Comparison of ENCODE assay signal across 10 mouse cellular contexts in the genomic region with DNA sequence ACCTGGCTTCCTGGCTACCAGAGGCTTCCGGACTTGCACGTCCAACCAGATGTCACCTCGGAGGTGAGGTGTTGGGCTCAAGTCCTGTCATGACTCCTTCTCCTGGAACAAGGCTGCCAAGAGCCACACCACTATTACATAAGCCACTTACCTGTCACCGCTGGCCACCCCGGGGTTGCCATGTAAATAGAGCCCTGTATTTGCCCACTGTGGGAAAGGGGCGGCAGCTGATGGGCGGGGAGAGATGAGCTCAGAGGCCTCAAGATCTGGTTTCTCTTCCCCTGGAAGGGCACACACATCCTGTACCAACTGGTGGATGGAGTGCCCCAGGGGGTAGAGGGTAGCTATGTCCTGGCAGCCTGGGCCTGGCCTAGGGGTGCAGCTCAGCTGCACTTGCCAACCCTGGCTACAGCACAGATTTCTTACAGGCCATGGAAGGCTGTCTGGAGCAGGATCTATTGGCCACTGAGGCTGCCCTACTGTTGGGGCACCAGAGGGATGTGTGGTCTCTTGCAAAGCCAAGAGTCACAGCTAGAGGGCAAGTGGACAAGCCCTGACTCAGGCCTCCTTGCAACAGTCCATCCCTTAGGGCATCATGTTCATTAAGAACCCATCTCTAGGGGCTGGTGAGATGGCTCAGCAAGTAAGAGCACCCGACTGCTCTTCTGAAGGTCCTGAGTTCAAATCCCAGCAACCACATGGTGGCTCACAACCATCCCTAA.
DNase-seq lines count a peak whose midpoint lies in the region; ATAC-seq and TF ChIP-seq lines count a peak whose summit lies in the region.
"Had no signal": no experiment of that assay in that cellular context is flagged by ENCODE, and none has a peak within 500 bp of the region (broad histone marks: within the 10 kb centered on the region; RNA-seq: fewer than 3 reads in every experiment).

No protein-coding gene starts in this region.

- H3K9me3 ChIP-seq in hindbrain, postnatal 0 days (ENCODE audit: low read length) = no peaks in the 10 kb centered on the region
- no peaks in the 10 kb centered on the region for H3K9me3 ChIP-seq in hindbrain, embryonic 12.5 days (replicated peaks)
- H3K9me3 ChIP-seq in liver, embryonic 15.5 days (replicated peaks) = no peaks in the 10 kb centered on the region

- no peak overlapping the region for H3K4me2 ChIP-seq in hindbrain, postnatal 0 days (ENCODE audit: low read depth, low read length)
- H3K4me2 ChIP-seq in hindbrain, embryonic 12.5 days (replicated peaks) = no peak overlapping the region
- H3K4me2 ChIP-seq in liver, embryonic 15.5 days = no peak overlapping the region

- WGBS in hindbrain, postnatal 0 days = 85% methylated on average over 8 of the region's 8 CpGs
- 79% methylated on average over 8 of the region's 8 CpGs for whole genome bisulfite sequencing in hindbrain, embryonic 12.5 days
- WGBS in liver, embryonic 15.5 days (ENCODE audit: insufficient replicate concordance) = 63% methylated on average over 8 of the region's 8 CpGs

- H3K4me3 ChIP-seq in hindbrain, postnatal 0 days (ENCODE audit: low read length) = no peak overlapping the region
- H3K4me3 ChIP-seq in hindbrain, embryonic 12.5 days = no peak overlapping the region
- H3K4me3 ChIP-seq in testis, adult 2 months (ENCODE audit: control insufficient read depth, low read depth, low read length) = no peak overlapping the region
- H3K4me3 ChIP-seq in liver, embryonic 15.5 days (replicated peaks) = no peak overlapping the region

- H3K27ac ChIP-seq in hindbrain, postnatal 0 days = no peak overlapping the region
- H3K27ac ChIP-seq in hindbrain, embryonic 12.5 days = no peak overlapping the region
- H3K27ac ChIP-seq in testis, adult 2 months (ENCODE audit: control insufficient read depth, insufficient read depth, low read depth, low read length) = no peak overlapping the region
- no peak overlapping the region for H3K27ac ChIP-seq in liver, embryonic 15.5 days (replicated peaks)

- H3K9ac ChIP-seq in hindbrain, postnatal 0 days (replicated peaks; ENCODE audit: low read length) = no peak overlapping the region
- no peak overlapping the region for H3K9ac ChIP-seq in hindbrain, embryonic 12.5 days
- H3K9ac ChIP-seq in liver, embryonic 15.5 days = no peak overlapping the region

- H3K36me3 ChIP-seq in hindbrain, postnatal 0 days (ENCODE audit: insufficient read depth, low read length) = no peaks in the 10 kb centered on the region
- H3K36me3 ChIP-seq in hindbrain, embryonic 12.5 days = no peaks in the 10 kb centered on the region
- no peaks in the 10 kb centered on the region for H3K36me3 ChIP-seq in testis, adult 2 months (ENCODE audit: control insufficient read depth, insufficient read depth, low read length)
- H3K36me3 ChIP-seq in liver, embryonic 15.5 days (replicated peaks) = no peaks in the 10 kb centered on the region

- no peaks in the 10 kb centered on the region for H3K4me1 ChIP-seq in hindbrain, postnatal 0 days (ENCODE audit: insufficient read depth, low read length)
- peaks cover 12% of the 10 kb centered on the region for H3K4me1 ChIP-seq in hindbrain, embryonic 12.5 days
- H3K4me1 ChIP-seq in testis, adult 2 months (ENCODE audit: control insufficient read depth, insufficient read depth, low read length) = no peaks in the 10 kb centered on the region
- H3K4me1 ChIP-seq in liver, embryonic 15.5 days (replicated peaks) = peaks cover 23% of the 10 kb centered on the region; the same call in 1 of the 2 replicates

- no peak for TF ChIP-seq POLR2A in testis, adult 2 months (IDR thresholded peaks at IDR 0.05; ENCODE audit: control insufficient read depth, low read depth, low read length)

- DNase-seq in hindbrain, postnatal 0 days (ENCODE audit: low spot score) = no peak
- no peak for DNase-seq in testis, postnatal 10 days (ENCODE audit: low spot score)
- DNase-seq in layer of hippocampus, adult 9-11 months = no peak

- no peak for ATAC-seq in hindbrain, postnatal 0 days
- no peak for ATAC-seq in hindbrain, embryonic 12.5 days (ENCODE audit: low FRiP score)
- peak; percentile 12; the same call in 1 of the 2 replicates for ATAC-seq in liver, embryonic 15.5 days (ENCODE audit: insufficient read depth)
- peak; percentile 80 for ATAC-seq in megakaryocyte progenitor cell, adult 5-6 weeks (replicated peaks; ENCODE audit: poor library complexity)
- ATAC-seq in CD4-positive, CD25-positive, alpha-beta regulatory T cell, adult 4 months = no peak
- ATAC-seq: forebrain, embryonic 14.5 days; inflammation-experienced regulatory T-cells, adult 6 months had no signal

- no peaks in the 10 kb centered on the region for H3K27me3 ChIP-seq in hindbrain, postnatal 0 days (ENCODE audit: insufficient read depth, low read length)
- no peaks in the 10 kb centered on the region for H3K27me3 ChIP-seq in hindbrain, embryonic 12.5 days
- H3K27me3 ChIP-seq in testis, adult 2 months (ENCODE audit: control insufficient read depth, insufficient read depth, low read length) = no peaks in the 10 kb centered on the region
- H3K27me3 ChIP-seq in liver, embryonic 15.5 days = no peaks in the 10 kb centered on the region

- peak; percentile 32; the same call in 1 of the 2 replicates for TF ChIP-seq CTCF in hindbrain, postnatal 0 days (IDR thresholded peaks at IDR 0.05; ENCODE audit: low read depth)
- 0 out of 2 replicates have a peak, but pooled peaks have one; percentile 28 for TF ChIP-seq CTCF in testis, adult 2 months (IDR thresholded peaks at IDR 0.05; ENCODE audit: control insufficient read depth, insufficient read depth, insufficient replicate concordance, low read depth, low read length)

Comparison
In these comparisons a context has a peak if more than half of its experiments do, and no peak if none do; other contexts are left out.
1. ATAC-seq: peak in liver, embryonic 15.5 days (single experiment) and megakaryocyte progenitor cell, adult 5-6 weeks (single experiment); none in hindbrain, postnatal 0 days (single experiment), hindbrain, embryonic 12.5 days (single experiment) and CD4-positive, CD25-positive, alpha-beta regulatory T cell, adult 4 months (single experiment).